Mouse (Mus musculus): Measurements from ENCODE around the gene Dupd1. TPM values are rescaled to one million over a fixed set of nuclear protein-coding genes. Genes with fewer than 3 reads are reported as not detected.

The Dupd1 gene
- polyA plus RNA-seq, 1 experiment from 2014 or later: not detected

DNA sequence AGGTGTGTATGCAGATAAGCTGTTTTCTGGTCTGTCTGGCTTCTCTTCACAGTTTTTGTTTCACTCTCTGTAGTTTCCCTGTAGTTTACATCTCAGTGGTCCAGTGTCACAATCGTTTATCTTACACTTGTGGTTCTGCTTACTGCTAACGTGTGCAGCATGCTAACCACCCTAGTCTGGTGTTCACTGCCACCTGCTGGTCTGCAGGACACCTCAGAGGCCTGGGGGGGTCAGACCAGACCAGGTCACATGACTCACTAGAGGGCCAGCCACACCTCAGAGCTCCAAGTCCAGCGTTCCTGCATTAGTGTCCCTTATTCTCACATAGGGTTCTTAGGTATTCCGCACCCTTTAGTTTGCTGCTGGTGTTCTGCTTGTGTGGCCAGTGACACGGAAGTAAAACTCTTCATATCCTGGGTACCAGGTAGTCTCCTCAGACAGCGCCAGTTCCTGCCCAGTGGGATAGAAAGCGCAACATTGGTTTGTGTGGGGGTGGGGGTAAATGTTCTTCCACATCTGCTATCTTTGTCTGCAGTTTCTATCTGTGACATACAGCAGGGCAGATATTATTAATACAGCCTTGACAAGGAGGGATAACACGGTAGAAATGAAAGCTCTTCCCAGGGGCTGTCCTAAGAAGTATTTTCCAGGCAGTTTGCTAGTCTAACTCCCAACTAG lies 51.8 kb downstream of the Dupd1 start:
- Histone ChIP-seq H3K9ac (no peak overlapping the region), H3K4me1 (peaks cover 8% of the 10 kb centered on the region; the same call in 1 of the 2 replicates), H3K4me2 (no peak overlapping the region), H3K4me3 (no peak overlapping the region), H3K27me3 (replicated peaks) (no peaks in the 10 kb centered on the region), H3K36me3 (replicated peaks) (peaks cover 3% of the 10 kb centered on the region; the same call in 1 of the 2 replicates), H3K27ac (no peak overlapping the region), H3K9me3 (no peaks in the 10 kb centered on the region)
- ATAC-seq (replicated peaks): no peak
- WGBS: 81% methylated on average over 8 of the region's 8 CpGs

DNA sequence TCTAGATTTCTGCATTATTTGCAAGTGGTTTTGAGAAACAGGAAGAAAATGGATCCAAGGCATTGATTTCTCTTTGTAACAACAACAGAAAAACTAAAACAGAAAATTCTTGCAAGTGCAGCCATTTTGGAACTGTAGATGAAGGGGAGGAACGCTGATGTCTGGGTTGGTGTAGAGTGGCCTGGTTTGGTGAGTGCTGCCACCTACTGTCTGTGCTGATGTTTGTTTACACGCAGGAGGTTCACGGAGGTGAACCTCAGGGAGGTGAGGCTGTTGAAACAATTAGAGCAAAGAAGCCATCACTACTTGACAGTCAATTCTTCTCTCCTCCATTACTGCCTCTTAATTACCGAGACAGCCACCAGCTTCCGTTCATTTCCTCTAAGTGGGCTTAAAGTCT lies 54.7 kb downstream of the Dupd1 start:
- H3K36me3 ChIP-seq (replicated peaks): peaks cover 3% of the 10 kb centered on the region; the same call in 1 of the 2 replicates
- no peak overlapping the region for H3K4me3 ChIP-seq
- no peak overlapping the region for H3K4me2 ChIP-seq
- ATAC-seq (replicated peaks): peak; percentile 84
- no peak overlapping the region for H3K27ac ChIP-seq
- no peak overlapping the region for H3K9ac ChIP-seq
- H3K9me3 ChIP-seq: no peaks in the 10 kb centered on the region
- 24% methylated on average over 5 of the region's 5 CpGs for WGBS
- no peaks in the 10 kb centered on the region for H3K27me3 ChIP-seq (replicated peaks)
- peaks cover 8% of the 10 kb centered on the region; the same call in 1 of the 2 replicates for H3K4me1 ChIP-seq

DNA sequence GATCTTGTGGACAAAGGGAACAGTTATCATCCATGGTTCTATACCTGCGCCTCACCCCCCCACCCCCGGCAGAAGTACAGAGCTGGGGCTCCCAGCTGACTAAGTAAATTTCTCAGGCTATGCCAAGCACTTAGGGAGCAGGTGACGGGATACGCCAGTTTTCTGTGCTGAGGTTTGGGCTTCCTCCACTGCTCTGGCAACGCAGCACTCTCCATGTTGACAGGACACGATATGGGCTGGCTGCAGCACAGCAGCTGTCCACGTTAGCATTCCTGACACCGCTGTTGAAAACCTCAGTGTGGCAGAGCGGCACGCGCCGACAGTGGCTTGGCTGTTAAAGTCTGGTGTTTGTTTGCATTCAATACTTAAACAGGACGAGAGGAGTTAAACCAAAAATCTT lies 55.2 kb downstream of the Dupd1 start:
- H3K4me3 ChIP-seq: no peak overlapping the region
- 71% methylated on average over 13 of the region's 13 CpGs for WGBS
- no peak overlapping the region for H3K4me2 ChIP-seq

DNA sequence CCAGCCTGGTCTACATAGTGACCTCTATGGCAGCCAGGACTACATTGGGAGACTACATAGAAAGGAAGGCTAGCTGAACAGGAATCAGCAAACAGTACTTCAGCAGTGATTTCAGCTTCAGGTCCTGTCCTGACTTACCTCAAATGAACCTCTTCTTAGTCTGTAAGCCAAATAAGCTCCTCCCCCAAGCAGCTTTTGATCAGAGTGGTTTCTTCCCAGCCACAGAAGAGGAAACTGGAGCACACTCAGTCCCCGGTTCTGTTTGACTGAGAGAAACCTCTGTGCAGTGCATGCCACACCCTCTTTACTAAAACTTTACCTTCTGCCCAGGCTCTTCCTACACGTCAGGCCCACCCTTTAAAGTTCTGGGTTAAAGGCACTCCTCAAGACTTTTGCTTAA lies 60.6 kb downstream of the Dupd1 start:
- H3K4me2 ChIP-seq: no peak overlapping the region
- no peak overlapping the region for H3K4me3 ChIP-seq
- peaks cover 3% of the 10 kb centered on the region; the same call in 1 of the 2 replicates for H3K4me1 ChIP-seq
- H3K27me3 ChIP-seq (replicated peaks): no peaks in the 10 kb centered on the region
- H3K9me3 ChIP-seq: no peaks in the 10 kb centered on the region
- no peak overlapping the region for H3K9ac ChIP-seq
- no peak overlapping the region for H3K27ac ChIP-seq
- no peak for ATAC-seq (replicated peaks)
- WGBS: 86% methylated on average over 2 of the region's 2 CpGs
- no peaks in the 10 kb centered on the region for H3K36me3 ChIP-seq (replicated peaks)

More for the DNA sequence above, 55.2 kb downstream of the Dupd1 start:
- H3K9ac ChIP-seq: no peak overlapping the region
- no peaks in the 10 kb centered on the region for H3K27me3 ChIP-seq (replicated peaks)
- no peak overlapping the region for H3K27ac ChIP-seq
- peaks cover 3% of the 10 kb centered on the region; the same call in 1 of the 2 replicates for H3K36me3 ChIP-seq (replicated peaks)
- ATAC-seq (replicated peaks): no peak; the same call in 1 of the 2 replicates
- peaks cover 8% of the 10 kb centered on the region; the same call in 1 of the 2 replicates for H3K4me1 ChIP-seq
- H3K9me3 ChIP-seq: no peaks in the 10 kb centered on the region

DNA sequence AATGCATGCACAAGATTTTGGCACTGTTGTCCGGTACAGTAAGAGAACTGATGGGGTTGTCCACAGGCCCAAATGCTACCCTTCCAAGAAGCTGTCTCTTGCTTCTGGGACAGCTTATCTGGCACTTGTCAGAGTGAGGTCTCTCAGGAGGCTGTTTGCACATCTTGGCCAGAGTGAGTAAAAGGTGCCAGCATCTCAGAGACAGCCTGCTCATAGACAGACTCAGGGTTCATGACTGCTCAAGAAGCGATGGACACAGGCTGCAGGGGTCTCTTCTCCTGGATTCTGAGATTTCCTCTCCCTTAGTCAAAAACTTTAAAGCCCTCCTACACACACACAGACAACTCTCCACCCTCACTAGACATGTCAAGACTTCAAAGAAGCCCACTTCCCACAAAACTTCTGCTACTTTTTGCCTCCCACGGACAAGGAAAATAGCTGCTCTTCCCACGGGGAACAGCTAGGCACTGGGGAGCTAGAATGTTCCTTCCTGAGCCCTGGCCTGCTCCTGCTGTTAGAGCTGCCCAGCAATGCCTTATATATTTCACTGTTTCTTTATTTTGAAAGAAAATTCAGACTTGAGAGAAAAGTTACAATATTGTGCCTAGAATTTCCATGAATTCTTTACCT lies 73.5 kb downstream of the Dupd1 start:
- 0 out of 2 replicates have a peak, but pooled peaks cover 2% of the 10 kb centered on the region for H3K36me3 ChIP-seq (replicated peaks)
- ATAC-seq (replicated peaks): no peak
- no peak overlapping the region for H3K4me2 ChIP-seq
- WGBS: 80% methylated on average over 4 of the region's 4 CpGs
- no peak overlapping the region for H3K9ac ChIP-seq
- no peaks in the 10 kb centered on the region for H3K27me3 ChIP-seq (replicated peaks)
- no peaks in the 10 kb centered on the region for H3K9me3 ChIP-seq
- H3K4me3 ChIP-seq: no peak overlapping the region
- peaks cover 17% of the 10 kb centered on the region for H3K4me1 ChIP-seq
- no peak overlapping the region for H3K27ac ChIP-seq

DNA sequence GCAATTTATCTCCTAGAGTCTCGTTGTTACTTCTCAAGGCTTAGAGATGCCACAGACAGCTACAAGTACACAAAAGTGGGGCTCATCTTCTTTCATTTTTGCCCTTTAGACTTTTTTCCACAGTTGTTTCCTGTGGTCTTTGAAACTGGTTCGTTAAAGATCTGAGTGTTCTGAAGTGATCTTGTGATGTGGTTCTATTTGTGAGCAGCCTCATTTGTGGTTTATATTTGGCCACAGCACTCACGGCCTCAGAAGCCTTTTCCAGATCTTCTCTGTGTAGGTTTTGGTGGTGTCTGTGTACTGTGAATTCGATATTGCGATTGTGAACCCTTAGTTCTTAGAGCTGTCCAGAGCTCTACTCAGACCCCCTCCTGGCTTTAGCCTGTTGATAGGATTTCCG lies 77.8 kb downstream of the Dupd1 start:
- H3K27me3 ChIP-seq (replicated peaks): no peaks in the 10 kb centered on the region
- peaks cover 3% of the 10 kb centered on the region; the same call in 1 of the 2 replicates for H3K36me3 ChIP-seq (replicated peaks)
- no peaks in the 10 kb centered on the region for H3K9me3 ChIP-seq
- 72% methylated on average over 6 of the region's 6 CpGs for WGBS
- H3K4me2 ChIP-seq: no peak overlapping the region
- no peak overlapping the region for H3K27ac ChIP-seq
- H3K9ac ChIP-seq: no peak overlapping the region
- H3K4me1 ChIP-seq: peaks cover 29% of the 10 kb centered on the region
- H3K4me3 ChIP-seq: no peak overlapping the region
- no peak for ATAC-seq (replicated peaks)

DNA sequence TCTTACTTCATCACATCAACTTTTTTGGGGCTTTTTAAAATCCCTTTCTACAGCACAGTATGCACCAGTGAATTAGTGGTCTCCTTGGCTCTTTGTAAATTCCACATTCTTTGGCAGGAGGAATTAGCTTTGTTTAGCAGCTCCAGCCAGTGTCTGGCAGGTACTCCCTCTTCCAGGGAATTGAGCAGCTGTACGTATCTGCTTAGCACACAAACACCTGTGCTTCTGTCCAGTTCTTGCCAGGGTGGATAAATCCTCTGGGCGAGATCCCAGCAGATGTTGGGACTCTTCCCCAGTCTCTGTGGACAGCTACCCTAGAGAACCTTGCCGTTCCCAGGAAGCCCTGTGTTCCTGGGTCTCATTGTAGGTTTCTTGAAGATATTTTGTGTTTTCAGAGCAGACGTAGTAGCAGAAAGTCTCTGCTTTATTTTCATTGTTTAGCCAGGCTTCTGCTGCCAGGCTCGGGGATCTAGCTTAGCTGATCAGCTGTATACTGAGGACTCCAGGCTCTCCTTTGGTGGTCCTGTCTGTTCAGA lies 82.6 kb downstream of the Dupd1 start:
- Histone ChIP-seq H3K4me2 (no peak overlapping the region), H3K27ac (peak overlapping the region; percentile 36), H3K27me3 (replicated peaks) (no peaks in the 10 kb centered on the region), H3K9ac (no peak overlapping the region), H3K9me3 (no peaks in the 10 kb centered on the region), H3K4me3 (no peak overlapping the region), H3K4me1 (peaks cover 16% of the 10 kb centered on the region), H3K36me3 (replicated peaks) (peaks cover 12% of the 10 kb centered on the region; the same call in 1 of the 2 replicates)
- 39% methylated on average over 5 of the region's 5 CpGs for WGBS
- no peak for ATAC-seq (replicated peaks)

Other genes starting within 250 kb of the Dupd1 start
- gene Kat6b, start 233.1 kb downstream of the Dupd1 start, polyA plus RNA-seq (2015; fragmentation: Nextera tagmentation; extraction: Ambion mirVana): 22.9 and 23.7 TPM in 2 replicates
- gene Samd8, start 36.0 kb upstream of the Dupd1 start, polyA plus RNA-seq (2015; fragmentation: Nextera tagmentation; extraction: Ambion mirVana): 22.2 and 22.5 TPM in 2 replicates
- gene Dusp13, start 36.6 kb upstream of the Dupd1 start, polyA plus RNA-seq (2015; fragmentation: Nextera tagmentation; extraction: Ambion mirVana): not detected in 2 replicates
- gene Vdac2, start 110.7 kb upstream of the Dupd1 start, polyA plus RNA-seq (2015; fragmentation: Nextera tagmentation; extraction: Ambion mirVana): 265 and 272 TPM in 2 replicates
- 52.3 and 54.4 TPM in 2 replicates for gene Comtd1, start 134.4 kb upstream of the Dupd1 start, polyA plus RNA-seq (2015; fragmentation: Nextera tagmentation; extraction: Ambion mirVana)

Measured in midbrain, embryonic 15.5 days (tissue).